Mouse (Mus musculus) neural tube, embryonic 14.5 days (tissue): ENCODE data around the gene Mrps23. TPM values are rescaled to one million over a fixed set of nuclear protein-coding genes. Genes with fewer than 3 reads are reported as not detected.
"Not testable (repeated sequence)": the region's sequence is repeated elsewhere in the genome, so short reads cannot be mapped to it uniquely, and the experiment has no call there.

Experiments used
- ATAC-seq: fragments of 200-750 bp; cut with Nextera tagmentation; 2 replicates; pipeline ENCODE4 v1.8.0; 2017; ENCODE audit warnings: low read depth, mild to moderate bottlenecking, moderate TSS enrichment, moderate library complexity
- H3K27ac ChIP-seq: fragments of 300-500 bp; sonication (generic); 2 replicates; pipeline ENCODE4 v1.5.1; 2014; ENCODE audit warnings: low read depth, mild to moderate bottlenecking, control low read depth, low read length, moderate library complexity, mixed read lengths
- H3K27me3 ChIP-seq: fragments of 300-500 bp; sonication (generic); 2 replicates; pipeline ENCODE4 v1.6.1; 2014; ENCODE audit warnings: low read length; ENCODE audit not compliant: control insufficient read depth, insufficient read depth
- H3K36me3 ChIP-seq: fragments of 300-500 bp; sonication (generic); 2 replicates; pipeline ENCODE4 v1.6.1; 2014; ENCODE audit warnings: low read length, mixed read lengths; ENCODE audit not compliant: control insufficient read depth, insufficient read depth
- H3K4me1 ChIP-seq: fragments of 300-500 bp; sonication (generic); 2 replicates; pipeline ENCODE4 v1.6.1; 2014; ENCODE audit warnings: low read length; ENCODE audit not compliant: control insufficient read depth, insufficient read depth
- H3K4me2 ChIP-seq: fragments of 300-500 bp; sonication (generic); 2 replicates; pipeline ENCODE4 v1.6.1; 2014; ENCODE audit warnings: mild to moderate bottlenecking, low read depth, low read length, control low read depth
- H3K4me3 ChIP-seq: fragments of 300-500 bp; sonication (generic); 2 replicates; pipeline ENCODE4 v1.5.1; 2014; ENCODE audit warnings: low read depth, low read length, control low read depth, mixed read lengths
- H3K9ac ChIP-seq: fragments of 300-500 bp; sonication (generic); replicated peaks from 2 replicates; pipeline ENCODE4 v1.6.1; 2014; ENCODE audit warnings: low read depth, mild to moderate bottlenecking, control low read depth, low read length, mixed read lengths
- H3K9me3 ChIP-seq: fragments of 300-500 bp; sonication (generic); 2 replicates; pipeline ENCODE4 v1.6.1; 2016; ENCODE audit warnings: low read length; ENCODE audit not compliant: control insufficient read depth
- WGBS: fragments of 180-500 bp; shearing (Covaris S2); extraction: QIAGEN DNeasy Blood & Tissue Kit; methylation state at CpG from one replicate; pipeline ENCODE4 v1.1.7; 2014; 5-methylcytosine and 5-hydroxymethylcytosine counted together
- polyA plus RNA-seq: library from polyadenylated mRNA; unstranded; fragments of >200 nt; fragmentation: Nextera tagmentation; extraction: Ambion mirVana; gene quantifications from 2 replicates; pipeline ENCODE4 v1.2.1, GENCODE M21; 2014

The Mrps23 gene
- polyA plus RNA-seq, 1 experiment from 2014 or later, result 63.7 TPM

DNA sequence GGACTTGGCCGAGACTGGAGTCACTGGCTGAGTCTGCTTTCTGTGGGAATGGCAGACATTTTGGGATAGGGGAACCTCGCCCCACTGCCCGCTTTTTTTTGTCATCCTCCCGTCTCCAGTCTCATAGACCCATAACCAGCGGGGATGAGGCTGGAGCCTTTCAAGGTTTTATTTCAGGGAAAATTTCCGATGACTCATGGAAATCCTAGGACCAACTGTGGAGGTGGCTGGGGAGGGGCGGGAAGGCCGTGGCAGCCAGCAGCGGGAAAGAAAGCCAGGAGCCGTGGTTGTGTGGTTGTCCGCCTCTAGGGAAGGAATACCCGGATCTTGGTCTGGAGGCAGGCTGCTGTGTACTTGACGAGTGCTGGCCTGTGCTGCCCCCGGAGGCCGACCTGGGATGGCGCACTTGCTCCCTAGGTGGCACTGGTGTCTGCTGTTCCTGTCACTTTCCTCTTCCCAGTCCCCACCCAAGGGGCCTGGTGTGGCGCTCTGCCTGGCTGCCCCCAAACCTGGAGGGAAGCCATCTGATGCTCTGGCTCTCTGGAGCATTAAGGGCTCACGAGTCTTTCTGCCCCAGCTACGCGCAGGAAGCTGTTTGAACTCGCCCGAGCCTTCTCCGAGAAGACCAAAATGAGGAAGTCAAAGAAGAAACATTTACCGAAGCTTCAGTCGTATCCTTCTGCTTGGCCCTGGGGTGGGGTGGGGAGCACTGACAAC lies 16.6 kb upstream of the Mrps23 start:
- H3K36me3 ChIP-seq, result peaks cover 10% of the 10 kb centered on the region; the same call in 1 of the 2 replicates
- peaks cover 3% of the 10 kb centered on the region for H3K27me3 ChIP-seq
- H3K27ac ChIP-seq, result peak overlapping the region; percentile 52; the same call in 1 of the 2 replicates
- no peak overlapping the region; the same call in 1 of the 2 replicates for H3K4me3 ChIP-seq
- H3K9ac ChIP-seq, result peak overlapping the region; percentile 34; the same call in 1 of the 2 replicates
- 12% methylated on average over 25 of the region's 25 CpGs for WGBS
- H3K9me3 ChIP-seq, result no peaks in the 10 kb centered on the region
- peaks cover 11% of the 10 kb centered on the region for H3K4me1 ChIP-seq
- peak; percentile 90 for ATAC-seq
- peak overlapping the region; percentile 23 for H3K4me2 ChIP-seq

DNA sequence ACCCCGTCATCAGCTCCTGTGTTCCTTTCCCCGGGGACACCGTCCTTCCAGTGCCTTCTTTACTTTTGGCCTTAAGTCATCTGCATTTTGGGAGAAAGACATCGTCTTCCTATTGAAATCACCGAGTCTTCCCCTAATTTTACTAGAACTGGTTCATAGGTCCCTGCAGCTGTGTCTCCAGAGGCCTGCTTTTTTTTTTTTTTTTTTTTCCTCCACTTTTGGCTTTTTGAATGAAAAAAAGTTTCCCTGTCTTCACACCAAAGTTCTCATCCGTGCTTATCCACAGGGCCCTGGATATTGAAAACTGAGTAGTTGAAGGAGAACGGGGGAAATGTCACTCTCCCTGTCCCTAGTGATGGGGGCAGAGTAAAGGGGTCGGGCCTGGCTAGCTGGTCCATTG lies 16.0 kb upstream of the Mrps23 start:
- Histone ChIP-seq H3K4me1 (peaks cover 11% of the 10 kb centered on the region), H3K9ac (no peak overlapping the region), H3K27me3 (peaks cover 3% of the 10 kb centered on the region), H3K27ac (no peak overlapping the region), H3K4me2 (no peak overlapping the region), H3K36me3 (peaks cover 8% of the 10 kb centered on the region; the same call in 1 of the 2 replicates), H3K9me3 (no peaks in the 10 kb centered on the region), H3K4me3 (no peak overlapping the region)
- no peak for ATAC-seq
- WGBS, result 56% methylated on average over 8 of the region's 8 CpGs

DNA sequence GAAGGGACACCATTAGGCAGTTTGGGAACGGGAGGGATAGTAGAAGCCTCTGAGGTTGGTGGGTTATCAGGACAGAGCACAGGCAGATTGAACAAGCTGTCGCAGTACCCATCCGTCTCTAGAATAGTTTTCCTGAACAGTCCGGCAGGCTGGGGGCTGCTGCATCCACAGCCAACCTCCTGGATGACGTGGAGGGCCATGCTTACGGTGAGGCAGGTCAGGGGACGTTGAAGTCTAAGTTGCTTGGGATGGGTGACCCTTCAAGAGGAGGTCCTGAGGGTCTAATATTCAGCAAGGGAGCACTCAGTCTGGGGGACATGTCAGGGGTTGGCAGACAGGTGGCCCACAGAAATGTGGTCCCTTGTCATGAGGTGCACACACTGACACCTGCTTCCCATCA lies 15.6 kb upstream of the Mrps23 start:
- no peak overlapping the region for H3K4me3 ChIP-seq
- no peak overlapping the region for H3K4me2 ChIP-seq
- H3K4me1 ChIP-seq, result peaks cover 11% of the 10 kb centered on the region
- no peak overlapping the region for H3K27ac ChIP-seq
- H3K9me3 ChIP-seq, result no peaks in the 10 kb centered on the region
- 90% methylated on average over 7 of the region's 7 CpGs for WGBS
- H3K9ac ChIP-seq, result no peak overlapping the region
- peaks cover 3% of the 10 kb centered on the region for H3K27me3 ChIP-seq
- ATAC-seq, result no peak
- peaks cover 4% of the 10 kb centered on the region; the same call in 1 of the 2 replicates for H3K36me3 ChIP-seq

DNA sequence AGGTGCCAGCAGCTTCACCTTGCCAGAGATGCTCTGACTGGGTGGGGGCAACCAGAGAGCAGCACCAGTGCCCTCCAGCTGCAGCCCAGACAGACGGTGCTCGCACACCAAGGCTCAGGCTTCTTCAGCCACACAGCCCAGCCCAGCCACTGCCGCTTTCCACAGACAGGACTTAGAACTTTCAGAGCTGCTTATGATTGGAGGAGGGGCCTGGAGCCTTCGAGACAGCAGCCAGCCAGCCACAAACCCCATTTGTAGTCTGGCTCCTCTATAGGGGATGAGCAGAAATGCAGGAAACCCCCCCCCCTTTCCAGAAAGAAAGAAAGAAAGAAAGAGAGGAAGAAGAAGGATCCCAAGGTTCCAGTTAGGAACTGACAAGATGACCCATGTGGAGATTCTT lies 11.6 kb upstream of the Mrps23 start:
- peaks cover 3% of the 10 kb centered on the region for H3K27me3 ChIP-seq
- WGBS, result 16% methylated on average over 4 of the region's 4 CpGs
- ATAC-seq, result no peak

DNA sequence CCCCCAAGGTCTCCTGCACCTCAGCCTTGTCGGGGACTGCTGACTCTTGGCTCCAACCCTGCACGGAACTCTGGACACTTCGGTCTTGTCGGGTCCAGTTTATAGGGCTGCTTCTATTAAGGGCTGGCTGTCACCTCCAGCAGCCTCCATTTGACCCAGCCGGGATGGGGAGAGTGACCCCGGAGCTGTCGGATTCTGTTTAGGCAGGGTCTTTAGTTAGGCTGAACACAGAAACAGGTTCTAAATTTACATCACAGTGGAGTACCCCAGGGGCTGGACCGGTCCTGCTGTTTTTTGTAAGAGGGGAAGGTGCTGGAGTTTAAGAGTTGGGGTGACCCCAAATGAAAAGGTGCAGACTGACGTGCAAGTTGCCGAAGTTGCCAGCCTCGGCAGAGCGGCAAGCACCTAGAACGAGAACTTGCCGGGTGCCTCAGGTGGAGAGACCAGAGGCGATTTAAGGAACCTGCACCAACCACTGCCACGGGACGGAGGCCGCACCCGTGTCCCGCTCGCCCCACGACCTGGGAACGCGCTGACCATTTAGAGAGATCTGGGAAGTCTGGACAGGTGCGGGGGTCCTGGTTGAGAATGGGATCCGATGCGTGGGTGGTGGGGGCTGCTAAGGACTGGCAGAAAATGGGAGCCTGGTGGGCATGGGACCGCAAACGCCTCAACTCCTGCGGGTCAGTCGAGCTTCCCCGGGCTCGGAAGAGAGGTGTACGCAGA lies 10.9 kb upstream of the Mrps23 start:
- 8% methylated on average over 33 of the region's 34 CpGs for WGBS
- H3K4me2 ChIP-seq, result no peak overlapping the region

More for the DNA sequence above, 11.6 kb upstream of the Mrps23 start:
- peaks cover 3% of the 10 kb centered on the region for H3K4me1 ChIP-seq
- no peak overlapping the region for H3K4me3 ChIP-seq
- no peak overlapping the region for H3K27ac ChIP-seq
- H3K4me2 ChIP-seq, result no peak overlapping the region
- H3K9ac ChIP-seq, result no peak overlapping the region
- H3K9me3 ChIP-seq, result no peaks in the 10 kb centered on the region
- no peaks in the 10 kb centered on the region for H3K36me3 ChIP-seq

DNA sequence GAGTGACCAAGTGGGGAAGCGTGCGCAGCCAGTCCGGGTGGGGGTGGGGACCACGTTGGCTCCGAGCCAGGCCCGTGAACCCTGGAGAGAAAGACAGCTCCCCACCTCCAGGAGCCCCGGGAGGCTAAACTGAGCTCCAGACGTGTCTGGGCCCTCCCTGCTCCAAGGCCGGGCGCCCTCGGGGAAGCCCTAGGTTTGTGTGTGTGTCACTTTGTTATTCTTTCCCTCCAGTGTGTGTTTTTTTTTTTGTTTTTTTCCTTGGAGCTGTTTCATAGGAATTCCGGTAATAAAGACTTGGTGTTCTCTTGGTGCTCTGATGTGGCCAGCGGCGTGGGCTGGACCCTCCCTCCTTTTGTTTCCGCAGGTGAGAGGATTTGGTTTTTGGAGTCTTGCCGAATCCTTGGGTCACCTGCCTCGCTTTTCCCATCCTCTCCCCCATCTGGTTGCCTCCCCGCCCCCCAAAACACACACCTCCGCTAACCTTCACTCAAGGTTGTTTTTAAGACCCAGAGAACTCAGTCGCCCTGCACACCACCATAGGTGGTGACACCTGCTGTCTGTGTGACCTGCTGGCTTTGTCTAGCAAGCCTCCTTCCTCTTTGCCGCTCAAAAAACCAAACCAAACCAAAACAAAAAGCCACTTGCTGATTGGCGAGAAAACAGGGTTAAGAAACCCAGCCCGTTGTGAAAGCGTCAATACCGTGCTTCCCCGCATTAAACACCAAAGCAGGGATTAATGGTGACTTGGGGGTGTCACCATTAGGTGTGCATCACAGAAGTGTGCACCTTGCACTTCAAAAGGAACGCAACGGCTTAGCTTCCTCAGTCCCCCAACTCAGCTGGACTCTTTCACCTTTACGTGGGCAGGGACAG lies 10.1 kb upstream of the Mrps23 start:
- 22% methylated on average over 25 of the region's 29 CpGs for WGBS
- no peak overlapping the region for H3K4me3 ChIP-seq
- ATAC-seq, result no peak
- no peak overlapping the region for H3K27ac ChIP-seq
- no peaks in the 10 kb centered on the region for H3K9me3 ChIP-seq
- peaks cover 3% of the 10 kb centered on the region for H3K27me3 ChIP-seq
- H3K4me2 ChIP-seq, result no peak overlapping the region
- H3K4me1 ChIP-seq, result no peaks in the 10 kb centered on the region
- no peaks in the 10 kb centered on the region for H3K36me3 ChIP-seq
- H3K9ac ChIP-seq, result no peak overlapping the region

More for the DNA sequence above, 10.9 kb upstream of the Mrps23 start:
- no peaks in the 10 kb centered on the region for H3K4me1 ChIP-seq
- H3K27me3 ChIP-seq, result peaks cover 3% of the 10 kb centered on the region
- H3K9ac ChIP-seq, result no peak overlapping the region
- H3K9me3 ChIP-seq, result no peaks in the 10 kb centered on the region
- H3K36me3 ChIP-seq, result no peaks in the 10 kb centered on the region
- H3K27ac ChIP-seq, result no peak overlapping the region
- H3K4me3 ChIP-seq, result no peak overlapping the region
- ATAC-seq, result no peak

DNA sequence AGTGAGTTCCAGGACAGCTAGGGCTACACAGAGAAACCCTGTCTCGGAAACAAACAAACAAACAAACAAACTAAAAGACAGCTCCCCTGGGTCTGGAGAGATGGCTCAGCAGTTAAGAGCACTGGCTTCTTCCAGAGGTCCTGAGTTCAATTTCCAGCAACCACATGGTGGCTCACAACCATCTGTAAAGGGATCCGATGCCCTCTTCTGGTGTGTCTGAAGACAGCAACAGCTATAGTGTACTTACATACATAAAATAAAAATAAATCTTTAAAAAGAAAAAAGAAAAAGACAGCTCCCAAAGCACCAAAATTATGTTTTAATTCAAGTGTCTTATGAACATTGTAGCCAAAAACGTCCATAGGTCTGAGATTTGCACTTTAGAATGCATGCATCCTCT lies 8.5 kb upstream of the Mrps23 start:
- 86% methylated on average over 3 of the region's 3 CpGs for WGBS
- H3K4me2 ChIP-seq, H3K27ac ChIP-seq, ATAC-seq, H3K4me3 ChIP-seq, H3K4me1 ChIP-seq, H3K9ac ChIP-seq, H3K36me3 ChIP-seq, H3K9me3 ChIP-seq, H3K27me3 ChIP-seq: not testable (repeated sequence)

DNA sequence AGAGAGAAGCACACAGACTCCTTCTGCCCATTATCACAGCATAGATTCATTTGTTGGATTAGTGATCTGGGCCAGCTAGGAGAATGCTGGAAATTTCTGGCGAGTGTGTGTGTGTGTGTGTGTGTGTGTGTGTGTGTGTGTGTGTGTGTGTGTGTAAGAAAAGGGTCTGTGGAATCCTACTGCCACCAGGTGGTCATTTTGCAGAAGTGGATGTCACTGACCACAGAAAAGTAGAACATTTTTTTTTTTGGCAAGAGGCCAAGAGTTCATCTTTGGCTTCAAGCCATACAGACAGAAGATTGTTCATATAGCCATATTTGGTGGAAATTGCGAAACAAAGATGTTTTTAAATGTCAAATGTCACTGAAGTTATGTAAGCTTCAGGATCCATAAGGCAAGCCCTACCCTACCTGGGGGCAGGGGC lies 7.0 kb upstream of the Mrps23 start:
- WGBS, result 9% methylated on average over 2 of the region's 2 CpGs
- Histone ChIP-seq H3K9ac (no peak overlapping the region), H3K9me3 (no peaks in the 10 kb centered on the region), H3K27ac (no peak overlapping the region), H3K4me3 (no peak overlapping the region), H3K27me3 (peaks cover 3% of the 10 kb centered on the region), H3K4me2 (no peak overlapping the region), H3K36me3 (no peaks in the 10 kb centered on the region), H3K4me1 (no peaks in the 10 kb centered on the region)
- no peak for ATAC-seq
